Mouse (Mus musculus): Measurements from ENCODE around the gene Dhodh. TPM values are rescaled to one million over a fixed set of nuclear protein-coding genes. Genes with fewer than 3 reads are reported as not detected.

The Dhodh gene
- polyA plus RNA-seq, 1 experiment from 2014 or later: 34.4 TPM

- Histone ChIP-seq H3K4me1 (replicated peaks; ENCODE audit: control insufficient read depth, insufficient read depth, low read length) (no peaks in the 10 kb centered on the region), H3K9me3 (ENCODE audit: control insufficient read depth, low read length) (no peaks in the 10 kb centered on the region), H3K27ac (ENCODE audit: low read depth, low read length) (no peak overlapping the region), H3K4me2 (replicated peaks; ENCODE audit: low read depth, low read length) (no peak overlapping the region), H3K36me3 (ENCODE audit: control insufficient read depth, insufficient read depth, low read length) (no peaks in the 10 kb centered on the region), H3K27me3 (ENCODE audit: control insufficient read depth, insufficient read depth, low read length) (no peaks in the 10 kb centered on the region), H3K4me3 (ENCODE audit: low read depth, low read length) (no peak overlapping the region), H3K9ac (ENCODE audit: low read depth, low read length) (no peak overlapping the region)
- no peak for DNase-seq (ENCODE audit: low spot score)
- no peak for ATAC-seq (ENCODE audit: low FRiP score)
- WGBS: 76% methylated on average over 4 of the region's 4 CpGs
Measured at GRCm38 (mm10) chr8:109576311-109576710, 32.2 kb downstream of the Dhodh start.

GRCm38 (mm10) chr8:109571139-109571538, 37.3 kb downstream of the Dhodh start:
- Histone ChIP-seq H3K4me3 (ENCODE audit: low read depth, low read length) (no peak overlapping the region), H3K9me3 (ENCODE audit: control insufficient read depth, low read length) (no peaks in the 10 kb centered on the region), H3K9ac (ENCODE audit: low read depth, low read length) (no peak overlapping the region), H3K27me3 (ENCODE audit: control insufficient read depth, insufficient read depth, low read length) (no peaks in the 10 kb centered on the region), H3K4me1 (replicated peaks; ENCODE audit: control insufficient read depth, insufficient read depth, low read length) (no peaks in the 10 kb centered on the region), H3K4me2 (replicated peaks; ENCODE audit: low read depth, low read length) (no peak overlapping the region), H3K27ac (ENCODE audit: low read depth, low read length) (no peak overlapping the region), H3K36me3 (ENCODE audit: control insufficient read depth, insufficient read depth, low read length) (no peaks in the 10 kb centered on the region)
- WGBS: 93% methylated on average over 12 of the region's 12 CpGs
- ATAC-seq (ENCODE audit: low FRiP score) (no peak), DNase-seq (ENCODE audit: low spot score) (no peak)

- ATAC-seq (ENCODE audit: low FRiP score) (peak; percentile 99), DNase-seq (ENCODE audit: low spot score) (peak; percentile 99)
- no peaks in the 10 kb centered on the region for H3K27me3 ChIP-seq (ENCODE audit: control insufficient read depth, insufficient read depth, low read length)
- WGBS: under 1% methylated on average over 52 of the region's 52 CpGs
- peak within 1 kb of the TSS; percentile 85 for H3K27ac ChIP-seq (ENCODE audit: low read depth, low read length)
- H3K9ac ChIP-seq (ENCODE audit: low read depth, low read length): peak within 1 kb of the TSS; percentile 96
- H3K4me2 ChIP-seq (replicated peaks; ENCODE audit: low read depth, low read length): peak within 1 kb of the TSS; percentile 55
- H3K4me3 ChIP-seq (ENCODE audit: low read depth, low read length): peak within 1 kb of the TSS; percentile 92
- H3K4me1 ChIP-seq (replicated peaks; ENCODE audit: control insufficient read depth, insufficient read depth, low read length): no peaks in the 10 kb centered on the region
- no peaks in the 10 kb centered on the region for H3K9me3 ChIP-seq (ENCODE audit: control insufficient read depth, low read length)
- peaks cover 2% of the 10 kb centered on the region; the same call in 1 of the 2 replicates for H3K36me3 ChIP-seq (ENCODE audit: control insufficient read depth, insufficient read depth, low read length)
Measured at GRCm38 (mm10) chr8:109565498-109566333, 42.8 kb downstream of the Dhodh start, which contains the start of the genes Dhx38 and Txnl4b. TSS of gene Dhx38 (minus strand) at chr8:109565861. TSS of gene Txnl4b (plus strand) at chr8:109565892.

GRCm38 (mm10) chr8:109564766-109565165, 43.7 kb downstream of the Dhodh start:
- peak overlapping the region; percentile 92 for H3K4me3 ChIP-seq (ENCODE audit: low read depth, low read length)

GRCm38 (mm10) chr8:109563881-109564280, 44.6 kb downstream of the Dhodh start:
- no peak for ATAC-seq (ENCODE audit: low FRiP score)
- H3K27me3 ChIP-seq (ENCODE audit: control insufficient read depth, insufficient read depth, low read length): no peaks in the 10 kb centered on the region
- no peak overlapping the region for H3K9ac ChIP-seq (ENCODE audit: low read depth, low read length)
- no peaks in the 10 kb centered on the region for H3K4me1 ChIP-seq (replicated peaks; ENCODE audit: control insufficient read depth, insufficient read depth, low read length)
- H3K27ac ChIP-seq (ENCODE audit: low read depth, low read length): no peak overlapping the region
- H3K36me3 ChIP-seq (ENCODE audit: control insufficient read depth, insufficient read depth, low read length): peaks cover 14% of the 10 kb centered on the region
- no peak overlapping the region for H3K4me2 ChIP-seq (replicated peaks; ENCODE audit: low read depth, low read length)
- WGBS: 77% methylated on average over 2 of the region's 2 CpGs
- H3K4me3 ChIP-seq (ENCODE audit: low read depth, low read length): no peak overlapping the region
- no peak for DNase-seq (ENCODE audit: low spot score)
- no peaks in the 10 kb centered on the region for H3K9me3 ChIP-seq (ENCODE audit: control insufficient read depth, low read length)

More at GRCm38 (mm10) chr8:109564766-109565165, 43.7 kb downstream of the Dhodh start:
- ATAC-seq (ENCODE audit: low FRiP score) (no peak), DNase-seq (ENCODE audit: low spot score) (no peak)
- no peaks in the 10 kb centered on the region for H3K9me3 ChIP-seq (ENCODE audit: control insufficient read depth, low read length)
- H3K4me2 ChIP-seq (replicated peaks; ENCODE audit: low read depth, low read length): peak overlapping the region; percentile 46
- no peaks in the 10 kb centered on the region for H3K27me3 ChIP-seq (ENCODE audit: control insufficient read depth, insufficient read depth, low read length)
- peaks cover 6% of the 10 kb centered on the region; the same call in 1 of the 2 replicates for H3K36me3 ChIP-seq (ENCODE audit: control insufficient read depth, insufficient read depth, low read length)
- H3K4me1 ChIP-seq (replicated peaks; ENCODE audit: control insufficient read depth, insufficient read depth, low read length): no peaks in the 10 kb centered on the region
- WGBS: 8% methylated on average over 10 of the region's 10 CpGs
- peak overlapping the region; percentile 85 for H3K27ac ChIP-seq (ENCODE audit: low read depth, low read length)
- H3K9ac ChIP-seq (ENCODE audit: low read depth, low read length): peak overlapping the region; percentile 96

- no peak for ATAC-seq (ENCODE audit: low FRiP score)
- 44% methylated on average over 3 of the region's 3 CpGs for WGBS
Measured at GRCm38 (mm10) chr8:109551663-109552062, 56.8 kb downstream of the Dhodh start.

GRCm38 (mm10) chr8:109544049-109544448, 64.4 kb downstream of the Dhodh start:
- Histone ChIP-seq H3K27me3 (ENCODE audit: control insufficient read depth, insufficient read depth, low read length) (no peaks in the 10 kb centered on the region), H3K9me3 (ENCODE audit: control insufficient read depth, low read length) (no peaks in the 10 kb centered on the region), H3K4me3 (ENCODE audit: low read depth, low read length) (no peak overlapping the region), H3K4me2 (replicated peaks; ENCODE audit: low read depth, low read length) (no peak overlapping the region), H3K4me1 (replicated peaks; ENCODE audit: control insufficient read depth, insufficient read depth, low read length) (no peaks in the 10 kb centered on the region), H3K36me3 (ENCODE audit: control insufficient read depth, insufficient read depth, low read length) (peaks cover 10% of the 10 kb centered on the region; the same call in 1 of the 2 replicates), H3K9ac (ENCODE audit: low read depth, low read length) (no peak overlapping the region), H3K27ac (ENCODE audit: low read depth, low read length) (no peak overlapping the region)
- no peak for ATAC-seq (ENCODE audit: low FRiP score)
- 55% methylated on average over 3 of the region's 3 CpGs for WGBS
- DNase-seq (ENCODE audit: low spot score): no peak

More at GRCm38 (mm10) chr8:109551663-109552062, 56.8 kb downstream of the Dhodh start:
- H3K9ac ChIP-seq (ENCODE audit: low read depth, low read length): no peak overlapping the region
- H3K4me1 ChIP-seq (replicated peaks; ENCODE audit: control insufficient read depth, insufficient read depth, low read length): no peaks in the 10 kb centered on the region
- H3K4me3 ChIP-seq (ENCODE audit: low read depth, low read length): no peak overlapping the region
- H3K9me3 ChIP-seq (ENCODE audit: control insufficient read depth, low read length): no peaks in the 10 kb centered on the region
- peaks cover 34% of the 10 kb centered on the region for H3K36me3 ChIP-seq (ENCODE audit: control insufficient read depth, insufficient read depth, low read length)
- H3K27me3 ChIP-seq (ENCODE audit: control insufficient read depth, insufficient read depth, low read length): no peaks in the 10 kb centered on the region
- no peak overlapping the region for H3K4me2 ChIP-seq (replicated peaks; ENCODE audit: low read depth, low read length)
- no peak overlapping the region for H3K27ac ChIP-seq (ENCODE audit: low read depth, low read length)
- peak; percentile 66 for DNase-seq (ENCODE audit: low spot score)

GRCm38 (mm10) chr8:109542748-109543519, 65.5 kb downstream of the Dhodh start:
- no peaks in the 10 kb centered on the region for H3K4me1 ChIP-seq (replicated peaks; ENCODE audit: control insufficient read depth, insufficient read depth, low read length)
- no peak overlapping the region for H3K27ac ChIP-seq (ENCODE audit: low read depth, low read length)
- H3K27me3 ChIP-seq (ENCODE audit: control insufficient read depth, insufficient read depth, low read length): no peaks in the 10 kb centered on the region
- H3K9ac ChIP-seq (ENCODE audit: low read depth, low read length): no peak overlapping the region
- 88% methylated on average over 8 of the region's 8 CpGs for WGBS
- H3K4me3 ChIP-seq (ENCODE audit: low read depth, low read length): no peak overlapping the region
- ATAC-seq (ENCODE audit: low FRiP score) (no peak), DNase-seq (ENCODE audit: low spot score) (no peak)
- H3K36me3 ChIP-seq (ENCODE audit: control insufficient read depth, insufficient read depth, low read length): peaks cover 7% of the 10 kb centered on the region; the same call in 1 of the 2 replicates
- H3K4me2 ChIP-seq (replicated peaks; ENCODE audit: low read depth, low read length): no peak overlapping the region
- H3K9me3 ChIP-seq (ENCODE audit: control insufficient read depth, low read length): no peaks in the 10 kb centered on the region

All from hindbrain, embryonic 11.5 days (tissue).